Mouse (Mus musculus) spleen, adult 18-20 months (tissue): Measurements from ENCODE around the gene Bmp2k.
A peak's percentile ranks its signal among the peaks of the same experiment; 100 is the strongest.

Source experiments
- DNase-seq, 2 experiments: peaks; one replicate each; pipeline ENCODE4 v3.0.0; 2022; ENCODE audit warnings: mixed read lengths in 2 of 2

The Bmp2k gene

GRCm38 (mm10) chr5:97056359-97056758 lies 58.9 kb downstream of the Bmp2k start:
- DNase-seq, result no peak

DNA sequence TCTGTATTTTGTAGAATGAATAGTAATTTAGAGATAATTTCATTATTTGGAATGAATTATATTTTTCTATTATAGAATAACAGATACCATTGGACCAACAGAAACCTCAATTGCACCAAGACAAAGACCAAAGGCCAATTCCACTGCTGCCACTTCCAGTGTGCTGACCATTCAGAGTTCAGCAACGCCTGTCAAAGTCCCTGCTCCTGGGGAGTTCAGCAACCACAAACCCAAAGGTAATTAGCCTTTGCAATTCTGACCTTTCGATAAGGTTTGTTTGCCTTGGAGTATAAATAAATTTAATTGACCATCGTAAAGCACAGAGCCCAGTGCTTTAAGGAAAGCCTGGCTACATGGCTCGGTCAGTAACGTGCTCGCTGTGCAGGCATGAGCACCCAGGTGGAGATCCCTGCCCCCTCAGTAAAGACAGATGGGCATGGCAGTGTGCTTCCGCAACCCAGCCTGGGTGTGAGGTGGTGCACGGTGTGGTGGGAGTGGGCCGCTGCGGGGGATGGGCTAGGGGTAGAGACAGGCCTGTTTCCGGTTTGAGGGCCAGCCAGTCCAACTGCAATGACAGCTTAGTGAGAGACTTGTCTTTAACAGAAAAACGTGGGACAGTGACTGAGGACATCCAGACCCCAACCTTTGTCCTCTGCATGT lies 59.4 kb downstream of the Bmp2k start:
- no peak for DNase-seq

- no peak for DNase-seq
Measured at GRCm38 (mm10) chr5:97060864-97061263, 63.4 kb downstream of the Bmp2k start.

DNA sequence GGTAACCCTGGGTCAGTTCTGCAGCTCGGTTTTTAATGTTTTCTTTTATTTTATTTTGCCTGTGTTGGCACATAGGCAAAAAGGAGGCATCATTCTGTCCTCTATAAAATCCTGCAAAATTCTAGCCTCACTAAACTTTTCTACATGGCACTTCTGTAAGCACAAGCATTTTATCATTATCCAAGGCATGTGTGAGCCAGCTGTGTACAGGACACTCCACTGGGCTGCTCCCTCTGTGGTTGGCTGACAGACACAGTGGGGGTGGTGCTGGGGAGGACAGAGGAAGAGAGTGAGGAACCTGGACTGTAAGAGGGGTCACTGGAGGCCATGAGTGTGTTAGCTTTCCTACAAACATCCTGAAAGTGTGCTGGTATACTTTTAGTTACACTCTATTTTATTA lies 64.6 kb downstream of the Bmp2k start:
- no peak for DNase-seq

DNA sequence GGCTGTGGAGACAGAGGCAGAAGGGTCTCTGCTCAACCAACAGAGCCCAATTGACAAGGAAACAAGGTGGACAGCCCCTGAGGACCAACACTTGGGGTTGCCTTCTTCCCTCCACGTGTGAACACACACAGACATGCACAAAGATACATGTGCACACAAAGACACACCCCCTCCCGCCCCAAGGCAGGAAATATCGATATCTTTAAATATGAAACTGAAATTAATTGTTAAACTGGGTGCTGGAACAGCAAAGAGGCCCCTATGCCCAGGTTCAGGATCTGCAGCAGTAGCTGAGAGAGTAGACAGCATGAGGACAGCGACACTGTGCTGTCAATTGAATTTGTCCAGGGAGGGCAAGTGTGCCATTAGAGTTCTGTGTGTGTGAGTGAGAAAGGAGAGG lies 68.3 kb downstream of the Bmp2k start:
- DNase-seq, result no peak

- DNase-seq, result no peak
Measured at GRCm38 (mm10) chr5:97075476-97076151, 78.1 kb downstream of the Bmp2k start.

DNA sequence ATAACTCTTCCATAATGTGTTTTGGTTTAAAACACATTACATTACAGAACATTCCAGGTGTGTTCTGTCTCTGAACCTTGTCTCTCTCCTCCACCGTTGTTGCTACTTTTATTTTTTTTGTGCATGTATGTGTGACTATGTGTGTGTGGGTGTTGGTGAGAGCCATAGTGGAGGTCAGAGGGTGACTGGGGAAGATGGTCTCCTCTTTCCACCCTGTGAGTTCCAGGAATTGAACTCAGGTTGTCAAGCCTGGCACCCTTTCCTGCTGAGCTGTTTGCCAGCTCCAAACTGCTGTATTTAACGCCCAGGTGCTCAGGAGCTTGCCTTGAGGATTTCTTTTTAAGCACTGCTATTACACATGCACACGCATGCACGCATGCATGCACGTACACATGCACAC lies 78.7 kb downstream of the Bmp2k start:
- DNase-seq, result no peak

DNA sequence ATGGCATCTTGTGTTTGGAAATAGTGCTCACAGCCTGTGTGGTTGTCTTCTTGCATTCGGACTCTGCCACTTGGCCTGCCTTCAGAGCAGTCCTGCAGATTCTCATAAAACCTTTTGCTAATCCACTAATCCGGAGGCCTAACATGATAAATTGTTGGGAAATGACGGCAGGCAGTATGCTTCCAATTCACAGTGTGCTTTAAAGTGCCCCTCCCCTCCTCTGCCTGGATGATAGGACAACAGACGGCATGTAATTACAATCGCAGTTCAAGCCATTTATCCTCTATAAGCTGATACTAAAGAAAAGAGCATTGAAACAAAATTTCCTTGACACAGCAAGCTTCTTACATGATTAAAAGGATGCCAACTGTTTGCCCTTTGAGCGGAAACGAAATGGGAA lies 80.2 kb downstream of the Bmp2k start:
- no peak for DNase-seq

DNA sequence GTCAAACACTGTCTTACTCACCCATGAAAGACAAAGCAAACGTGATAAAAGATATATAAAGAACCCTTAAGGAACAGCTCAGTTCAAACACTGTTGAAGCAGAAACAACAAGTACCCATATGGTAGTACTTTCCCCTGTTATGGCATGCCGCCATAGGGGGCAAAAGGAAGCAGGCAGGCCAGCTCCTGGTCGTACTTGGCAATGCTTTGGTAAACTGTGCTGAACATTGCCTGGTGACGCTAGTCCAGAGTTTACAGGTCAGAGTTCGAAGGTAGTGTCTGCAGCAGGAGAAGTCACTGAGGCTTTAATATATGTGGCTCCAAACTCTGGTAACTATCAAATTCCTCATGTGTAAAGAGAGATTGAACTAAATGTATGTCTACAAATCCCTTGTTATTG lies 81.2 kb downstream of the Bmp2k start:
- DNase-seq, result no peak

- no peak for DNase-seq
Measured at GRCm38 (mm10) chr5:97081481-97081880, 84.0 kb downstream of the Bmp2k start.

- DNase-seq, result no peak
Measured at GRCm38 (mm10) chr5:97083701-97084100, 86.2 kb downstream of the Bmp2k start.

DNA sequence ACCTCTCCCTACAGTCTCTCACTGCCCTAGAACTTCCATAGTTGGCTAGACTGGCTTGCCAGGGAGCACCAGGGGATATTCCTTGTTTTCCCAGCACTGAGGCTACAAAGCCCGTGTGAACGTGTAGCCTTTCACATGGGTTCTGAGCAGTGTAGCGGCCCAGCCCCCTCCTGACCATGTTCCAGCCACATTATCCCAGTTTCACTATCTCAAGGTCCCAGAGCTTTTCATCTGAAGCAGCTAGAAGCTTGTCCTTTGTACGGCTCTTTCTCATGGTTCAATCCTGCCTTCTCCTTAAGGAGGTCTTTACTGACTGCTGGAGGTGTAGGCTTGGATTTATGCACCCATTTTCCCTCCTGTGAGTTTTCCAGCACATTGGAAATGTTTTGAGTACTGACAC lies 87.1 kb downstream of the Bmp2k start:
- DNase-seq, result no peak

- DNase-seq, result no peak
Measured at GRCm38 (mm10) chr5:97085071-97085470, 87.6 kb downstream of the Bmp2k start.

- peak in 1 of 2 experiments; percentile 6 for DNase-seq
Measured at GRCm38 (mm10) chr5:97087030-97087630, 89.6 kb downstream of the Bmp2k start.

DNA sequence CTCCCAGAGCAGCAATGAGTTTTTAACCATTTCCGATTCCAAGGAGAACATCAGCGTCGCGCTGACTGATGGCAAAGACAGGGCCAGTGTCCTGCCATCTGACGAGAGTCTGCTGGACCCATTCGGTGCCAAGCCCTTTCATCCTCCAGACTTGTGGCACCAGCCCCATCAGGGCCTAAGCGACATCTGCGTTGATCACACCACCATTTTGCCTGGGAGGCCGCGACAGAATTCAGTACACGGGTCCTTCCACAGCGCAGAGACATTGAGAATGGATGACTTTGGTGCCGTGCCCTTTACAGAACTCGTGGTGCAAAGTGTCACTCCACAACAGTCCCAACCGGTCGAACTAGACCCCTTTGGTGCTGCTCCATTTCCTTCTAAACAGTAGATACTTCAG lies 90.3 kb downstream of the Bmp2k start:
- DNase-seq, result no peak

DNA sequence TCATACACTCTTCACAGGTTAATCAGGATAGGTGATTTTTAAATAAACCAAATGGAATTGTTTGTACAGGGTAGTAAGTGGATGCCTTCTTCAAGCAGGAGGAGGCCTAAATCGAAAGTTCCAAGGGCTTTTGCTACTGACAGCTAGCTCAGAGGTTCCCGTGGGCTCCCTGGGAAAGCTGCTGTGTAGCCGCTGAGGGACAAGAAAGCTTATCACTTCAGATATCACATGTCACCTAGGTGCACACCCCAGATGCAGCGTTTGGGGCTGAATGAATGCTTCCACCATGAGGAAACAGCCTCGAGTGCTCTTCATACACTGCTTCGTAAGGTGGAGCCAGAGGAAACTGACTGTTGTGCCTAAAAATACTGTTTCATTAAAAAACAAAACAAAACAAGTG lies 90.7 kb downstream of the Bmp2k start:
- no peak for DNase-seq

DNA sequence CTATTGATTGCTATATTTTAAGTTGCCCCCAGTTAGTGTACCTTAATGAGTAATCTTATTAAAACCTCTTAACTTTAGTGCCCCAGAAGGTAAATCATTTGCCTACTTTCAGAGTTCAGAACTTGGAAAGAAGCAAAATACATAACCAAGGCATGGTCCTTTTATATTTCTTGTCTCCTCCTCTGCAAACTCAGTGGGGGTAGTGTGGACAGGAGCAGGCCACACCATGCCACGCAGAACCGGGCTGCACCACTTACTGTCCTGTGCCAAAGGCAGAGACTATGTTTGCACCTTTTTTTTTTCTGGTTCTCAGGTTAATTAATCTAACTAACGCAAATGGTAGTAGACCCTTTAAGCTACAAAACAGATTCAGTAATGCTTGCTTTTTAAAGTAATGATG lies 91.9 kb downstream of the Bmp2k start:
- no peak for DNase-seq

GRCm38 (mm10) chr5:97090034-97090784 lies 92.7 kb downstream of the Bmp2k start:
- DNase-seq, result no peak

DNA sequence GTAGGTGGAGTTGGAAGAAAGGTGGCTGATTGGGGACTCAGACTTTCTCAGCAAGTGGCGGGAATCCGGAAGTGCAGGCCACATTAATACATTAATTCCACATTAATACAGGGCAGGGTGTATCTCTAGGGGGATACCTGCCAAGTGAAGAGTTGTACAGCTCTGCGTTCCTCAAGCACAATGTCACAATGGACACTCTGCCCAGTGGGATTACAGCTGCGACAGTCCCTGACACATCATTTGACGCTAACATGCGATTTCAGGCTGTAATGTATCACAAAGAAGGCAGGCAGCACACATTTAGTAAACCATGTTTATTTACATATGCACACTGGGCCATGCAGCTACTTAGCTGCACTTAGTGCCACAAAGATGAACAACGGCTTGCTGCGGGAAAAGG lies 95.5 kb downstream of the Bmp2k start:
- no peak for DNase-seq

DNA sequence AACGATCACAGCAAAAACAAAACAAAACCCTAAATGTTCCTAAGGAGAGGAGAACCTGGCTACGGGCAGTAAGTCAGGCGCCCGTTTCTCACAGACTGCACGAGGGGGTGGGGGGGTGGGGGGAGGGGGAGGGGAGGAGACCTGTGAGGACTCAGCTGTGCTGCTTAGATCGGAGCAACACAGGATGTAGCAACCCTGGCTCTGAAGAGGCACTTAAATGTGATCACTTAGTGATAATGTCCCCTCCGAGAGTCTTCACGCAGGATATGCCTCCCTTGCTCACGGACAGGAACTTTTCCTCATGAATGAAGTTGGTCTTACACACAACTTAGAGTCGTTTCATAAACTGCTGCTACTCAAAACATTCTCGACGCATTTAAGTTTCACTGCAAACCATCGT lies 97.8 kb downstream of the Bmp2k start:
- DNase-seq, result no peak

- DNase-seq, result no peak
Measured at GRCm38 (mm10) chr5:97097631-97098041, 100.1 kb downstream of the Bmp2k start.

DNA sequence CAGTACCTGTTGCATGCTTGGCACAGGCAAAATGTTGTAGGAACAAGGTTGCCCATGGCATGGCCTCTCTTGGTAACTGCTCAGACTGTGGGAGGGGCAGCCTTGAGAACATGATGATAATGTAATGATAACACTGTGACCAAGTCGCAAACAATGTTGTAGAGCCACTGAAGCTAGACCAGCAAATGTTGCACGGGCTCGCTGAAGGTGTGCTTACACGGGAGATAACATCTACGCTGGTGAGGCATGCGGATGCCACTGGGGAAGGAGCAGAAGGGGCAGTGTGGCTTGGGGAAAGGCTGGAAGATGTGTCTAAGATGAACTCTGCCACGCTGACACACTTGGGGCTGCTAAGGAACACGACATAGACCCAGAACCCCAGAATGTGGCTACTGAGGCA lies 102.5 kb downstream of the Bmp2k start:
- no peak for DNase-seq

DNA sequence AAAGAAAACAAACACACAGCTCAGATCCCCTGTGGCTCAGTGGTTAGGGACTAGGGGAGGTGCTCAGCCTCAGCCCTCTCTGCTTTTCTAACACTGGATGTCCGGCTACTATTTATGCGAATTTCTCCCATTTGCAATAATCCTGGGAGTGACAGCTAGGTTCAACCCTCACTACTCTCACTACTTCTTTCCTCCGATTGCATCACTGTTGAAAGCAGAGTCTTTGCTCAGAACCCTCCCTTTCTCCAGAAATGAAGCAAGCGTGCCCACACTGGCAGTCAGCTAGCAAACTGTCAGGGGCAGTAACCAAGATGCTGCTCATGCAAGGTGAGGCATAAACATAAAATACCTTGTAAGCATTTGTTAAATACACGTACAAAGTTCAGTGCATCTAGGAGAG lies 110.8 kb downstream of the Bmp2k start:
- no peak for DNase-seq

DNA sequence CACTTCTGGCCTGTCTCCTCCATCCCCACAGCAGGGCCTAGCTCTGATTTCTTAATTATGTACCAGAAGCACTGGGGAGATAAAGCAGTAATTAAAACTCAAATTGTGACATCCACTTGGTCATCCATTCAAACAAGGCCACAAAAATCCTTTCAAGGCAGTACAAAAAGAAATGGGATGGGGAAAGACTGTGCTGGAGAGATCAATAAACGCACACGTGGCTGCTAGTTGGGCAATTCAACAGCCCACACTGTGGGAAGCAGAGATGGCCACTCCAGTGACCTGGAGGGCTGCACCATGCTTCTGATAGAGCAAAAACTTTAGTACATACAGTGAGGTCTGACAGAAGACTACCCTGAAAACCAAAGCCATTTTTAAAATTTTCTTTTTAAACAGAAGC lies 112.6 kb downstream of the Bmp2k start:
- DNase-seq, result no peak
